Mouse (Mus musculus): ENCODE results near the gene Sorcs3.

GRCm38 (mm10) chr19:48727601-48728000 lies 521.8 kb downstream of the Sorcs3 start:
- TF ChIP-seq MAZ (IDR thresholded peaks at IDR 0.05; ENCODE audit: low read depth, low read length) (no peak), POLR2A (IDR thresholded peaks at IDR 0.05; ENCODE audit: control insufficient read depth in 1 of 2, insufficient read depth in 1 of 2, low read depth in 1 of 2, low read length in 2 of 2, poor library complexity in 1 of 2) (no peak)
